Mouse (Mus musculus): ENCODE results near the gene Ddt. TPM values are rescaled to one million over a fixed set of nuclear protein-coding genes. Genes with fewer than 3 reads are reported as not detected.
A peak's percentile ranks its signal among the peaks of the same experiment; 100 is the strongest.

Ddt gene
- polyA plus RNA-seq, 1 experiment: 64.2 TPM

DNA sequence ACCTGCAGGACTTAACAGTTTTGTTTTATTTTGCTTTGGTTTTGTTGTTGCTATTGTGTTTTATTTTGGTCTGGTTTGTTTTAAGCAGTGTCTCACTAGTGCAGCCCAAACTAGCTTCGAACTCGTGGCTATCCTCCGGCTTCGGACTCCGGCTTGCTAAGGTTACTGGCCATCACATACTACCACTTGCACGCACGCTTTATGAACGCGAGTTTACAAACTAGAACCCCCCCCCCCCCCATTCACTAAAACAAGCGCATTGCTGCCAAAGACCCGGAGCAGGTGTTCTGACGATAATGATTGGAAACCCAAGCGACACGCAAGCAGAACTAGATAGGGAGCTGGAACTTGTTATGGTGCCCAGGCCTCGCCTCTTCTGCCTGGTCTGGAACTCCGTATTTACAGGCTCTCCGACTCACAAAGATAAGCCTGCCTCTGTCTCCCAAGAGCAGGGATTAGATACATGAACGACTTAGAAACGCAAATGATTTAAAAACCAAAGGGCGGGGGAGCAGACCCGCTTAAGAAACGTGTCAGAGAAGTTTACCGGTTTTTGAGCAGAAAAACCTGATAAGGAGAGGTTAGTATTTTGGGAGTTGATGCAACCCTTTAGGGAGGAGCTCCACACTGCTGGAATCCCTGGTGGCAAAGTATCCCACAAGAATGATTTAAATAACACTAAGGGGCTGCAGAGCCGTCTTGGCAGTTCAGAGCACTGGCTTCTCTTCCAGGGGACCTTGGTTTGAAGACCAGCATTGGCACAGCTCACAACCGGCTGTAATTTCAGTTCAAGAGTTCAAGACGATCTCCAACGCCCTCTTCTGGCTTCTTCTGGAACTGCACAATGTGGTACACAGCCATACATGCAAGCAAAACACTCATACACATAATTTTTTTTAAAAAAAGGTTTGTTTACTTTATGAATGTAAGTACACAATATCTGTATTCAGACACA, 8.4 kb downstream of the Ddt start:
- H3K4me2 ChIP-seq (ENCODE audit: low read depth): peak overlapping the region; percentile 96
- H3K79me2 ChIP-seq (ENCODE audit: control insufficient read depth, insufficient read depth): peaks cover 42% of the 10 kb centered on the region
- peak overlapping the region; percentile 84 for H3K4me3 ChIP-seq
- peak overlapping the region; percentile 57 for H3ac ChIP-seq (ENCODE audit: control insufficient read depth, insufficient read length)
- H3K27me3 ChIP-seq (ENCODE audit: control insufficient read depth, insufficient read depth, insufficient read length): no peaks in the 10 kb centered on the region
- TF ChIP-seq MYOD1 (IDR thresholded peaks at IDR 0.05; ENCODE audit: control insufficient read depth in 1 of 3, insufficient read length in 2 of 3, low read depth in 2 of 3): peak in 1 of 3 experiments; percentile 1
- TF ChIP-seq SRF (IDR thresholded peaks at IDR 0.05; ENCODE audit: control insufficient read depth, insufficient read length, low read depth): no peak
- TF ChIP-seq POLR2AphosphoS2 (IDR thresholded peaks at IDR 0.05; ENCODE audit: insufficient read length, low read depth): no peak
- TF ChIP-seq USF1 (IDR thresholded peaks at IDR 0.05; ENCODE audit: low read depth): no peak
- no peaks in the 10 kb centered on the region for H3K36me3 ChIP-seq (ENCODE audit: control insufficient read depth, insufficient read depth)

GRCm38 (mm10) chr10:75763682-75764518, 9.3 kb downstream of the Ddt start, which contains the start of gene Cabin1:
TSS of gene Cabin1 (minus strand) at chr10:75764341.
- TF ChIP-seq MYOG (IDR thresholded peaks at IDR 0.05; ENCODE audit: control insufficient read depth in 1 of 3, insufficient read depth in 1 of 3, insufficient read length in 2 of 3, low read depth in 2 of 3) (peak in 2 of 3 experiments; percentile 3 to 26), MYOD1 (IDR thresholded peaks at IDR 0.05; ENCODE audit: control insufficient read depth in 1 of 3, insufficient read length in 2 of 3, low read depth in 2 of 3) (peak in 1 of 3 experiments; percentile 31), MAX (IDR thresholded peaks at IDR 0.05; ENCODE audit: low read depth) (no peak), POLR2A (IDR thresholded peaks at IDR 0.05; ENCODE audit: insufficient read length, low read depth) (peak; percentile 84), REST (IDR thresholded peaks at IDR 0.05; ENCODE audit: insufficient read depth, insufficient read length) (peak; percentile 18), SRF (IDR thresholded peaks at IDR 0.05; ENCODE audit: control insufficient read depth, insufficient read length, low read depth) (no peak), POLR2AphosphoS2 (IDR thresholded peaks at IDR 0.05; ENCODE audit: insufficient read length, low read depth) (peak; percentile 96)
- peaks cover 47% of the 10 kb centered on the region for H3K79me2 ChIP-seq (ENCODE audit: control insufficient read depth, insufficient read depth)
- peak within 1 kb of the TSS; percentile 57 for H3ac ChIP-seq (ENCODE audit: control insufficient read depth, insufficient read length)
- H3K27me3 ChIP-seq (ENCODE audit: control insufficient read depth, insufficient read depth, insufficient read length): no peaks in the 10 kb centered on the region
- H3K36me3 ChIP-seq (ENCODE audit: control insufficient read depth, insufficient read depth): no peaks in the 10 kb centered on the region
- H3K4me3 ChIP-seq: peak within 1 kb of the TSS; percentile 84
- H3K4me2 ChIP-seq (ENCODE audit: low read depth): peak within 1 kb of the TSS; percentile 96

DNA sequence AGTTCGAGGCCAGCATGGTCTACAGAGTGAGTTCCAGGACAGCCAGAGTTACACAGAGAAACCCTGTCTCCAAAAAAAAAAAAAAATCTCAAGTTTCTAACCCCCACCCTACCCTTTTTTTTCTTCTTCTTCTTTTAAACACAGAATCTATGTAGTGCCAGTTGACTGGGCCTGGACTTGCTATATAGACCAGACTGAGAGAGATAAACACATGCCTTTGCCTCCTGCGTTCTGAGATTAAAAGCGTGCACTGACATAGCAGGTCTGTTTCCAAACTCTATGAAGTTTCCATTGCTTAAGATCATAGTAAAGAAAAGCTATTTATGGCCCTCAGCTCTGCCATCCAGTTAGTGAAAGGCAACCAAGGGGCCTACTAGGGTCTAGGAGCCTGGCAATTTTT, 10.8 kb downstream of the Ddt start:
- Histone ChIP-seq H3K4me3 (no peak overlapping the region), H3K4me2 (ENCODE audit: low read depth) (no peak overlapping the region)
- TF ChIP-seq TCF3 (IDR thresholded peaks at IDR 0.05; ENCODE audit: insufficient read length, low read depth) (no peak), MYOG (IDR thresholded peaks at IDR 0.05; ENCODE audit: control insufficient read depth in 1 of 3, insufficient read depth in 1 of 3, insufficient read length in 2 of 3, low read depth in 2 of 3) (no peak), SRF (IDR thresholded peaks at IDR 0.05; ENCODE audit: control insufficient read depth, insufficient read length, low read depth) (no peak), CEBPB (IDR thresholded peaks at IDR 0.05; ENCODE audit: insufficient read depth, poor library complexity, severe bottlenecking) (no peak), E2F4 (IDR thresholded peaks at IDR 0.05; ENCODE audit: insufficient read depth) (no peak)

GRCm38 (mm10) chr10:75760311-75760710, 12.9 kb downstream of the Ddt start:
- H3K79me2 ChIP-seq (ENCODE audit: control insufficient read depth, insufficient read depth): peaks cover 47% of the 10 kb centered on the region
- H3ac ChIP-seq (ENCODE audit: control insufficient read depth, insufficient read length): no peak overlapping the region
- H3K4me3 ChIP-seq: no peak overlapping the region
- H3K27me3 ChIP-seq (ENCODE audit: control insufficient read depth, insufficient read depth, insufficient read length): no peaks in the 10 kb centered on the region
- H3K4me2 ChIP-seq (ENCODE audit: low read depth): no peak overlapping the region
- TF ChIP-seq POLR2AphosphoS2 (IDR thresholded peaks at IDR 0.05; ENCODE audit: insufficient read length, low read depth) (no peak), TCF3 (IDR thresholded peaks at IDR 0.05; ENCODE audit: insufficient read length, low read depth) (no peak), MAX (IDR thresholded peaks at IDR 0.05; ENCODE audit: low read depth) (no peak), REST (IDR thresholded peaks at IDR 0.05; ENCODE audit: insufficient read depth, insufficient read length) (no peak), POLR2A (IDR thresholded peaks at IDR 0.05; ENCODE audit: insufficient read length, low read depth) (no peak), SRF (IDR thresholded peaks at IDR 0.05; ENCODE audit: control insufficient read depth, insufficient read length, low read depth) (no peak), CEBPB (IDR thresholded peaks at IDR 0.05; ENCODE audit: insufficient read depth, poor library complexity, severe bottlenecking) (no peak), MYOG (IDR thresholded peaks at IDR 0.05; ENCODE audit: control insufficient read depth in 1 of 3, insufficient read depth in 1 of 3, insufficient read length in 2 of 3, low read depth in 2 of 3) (no peak), TCF12 (IDR thresholded peaks at IDR 0.05; ENCODE audit: insufficient read depth, poor library complexity, severe bottlenecking) (no peak), USF1 (IDR thresholded peaks at IDR 0.05; ENCODE audit: low read depth) (no peak), MYOD1 (IDR thresholded peaks at IDR 0.05; ENCODE audit: control insufficient read depth in 1 of 3, insufficient read length in 2 of 3, low read depth in 2 of 3) (no peak)
- peaks cover 7% of the 10 kb centered on the region for H3K36me3 ChIP-seq (ENCODE audit: control insufficient read depth, insufficient read depth)

More for the DNA sequence above, 10.8 kb downstream of the Ddt start:
- peaks cover 47% of the 10 kb centered on the region for H3K79me2 ChIP-seq (ENCODE audit: control insufficient read depth, insufficient read depth)
- H3K36me3 ChIP-seq (ENCODE audit: control insufficient read depth, insufficient read depth): no peaks in the 10 kb centered on the region
- H3ac ChIP-seq (ENCODE audit: control insufficient read depth, insufficient read length): no peak overlapping the region
- no peaks in the 10 kb centered on the region for H3K27me3 ChIP-seq (ENCODE audit: control insufficient read depth, insufficient read depth, insufficient read length)
